Mouse (Mus musculus): ENCODE data around the gene Bphl. TPM values are rescaled to one million over a fixed set of nuclear protein-coding genes. Genes with fewer than 3 reads are reported as not detected.
"Not testable (repeated sequence)": the region's sequence is repeated elsewhere in the genome, so short reads cannot be mapped to it uniquely, and the experiment has no call there.

Gene Bphl
- polyA plus RNA-seq, 1 experiment from 2014 or later = 33.6 TPM

- WGBS = 100% methylated on average over 1 of the region's 1 CpGs
- DNase-seq (ENCODE audit: extremely low spot score, low spot score) = no peak
These were observed 19.9 kb downstream of the Bphl start for GRCm38 (mm10) chr13:34057252-34057651.

DNA sequence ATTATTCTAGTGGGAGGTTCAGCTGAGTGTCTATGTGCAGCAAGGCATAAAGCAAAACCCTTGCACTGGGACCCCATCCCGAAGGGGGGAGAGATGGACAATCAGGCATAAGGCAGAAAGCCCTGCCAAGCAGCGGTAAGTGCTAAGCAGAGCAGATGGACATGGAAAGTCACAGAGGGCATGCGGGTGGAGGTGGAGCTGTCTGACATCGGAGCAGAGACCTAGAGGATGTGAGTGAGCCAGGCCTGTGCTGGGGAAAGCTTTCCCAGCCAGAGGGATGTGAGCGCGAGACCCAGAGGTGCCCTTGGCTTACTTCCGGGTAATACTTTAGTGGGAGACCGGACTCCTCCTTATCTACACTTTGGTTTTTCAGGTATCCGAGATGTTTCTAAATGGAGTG, 22.7 kb downstream of the Bphl start:
- no peaks in the 10 kb centered on the region for H3K27me3 ChIP-seq (ENCODE audit: poor library complexity, severe bottlenecking)
- no peaks in the 10 kb centered on the region for H3K4me1 ChIP-seq
- DNase-seq (ENCODE audit: extremely low spot score, low spot score) = no peak
- WGBS = 90% methylated on average over 9 of the region's 9 CpGs
- no peak overlapping the region for H3K4me3 ChIP-seq
- H3K27ac ChIP-seq = no peak overlapping the region
- H3K36me3 ChIP-seq (replicated peaks) = peaks cover 42% of the 10 kb centered on the region
- peaks cover 7% of the 10 kb centered on the region; the same call in 1 of the 2 replicates for H3K9me3 ChIP-seq

More at GRCm38 (mm10) chr13:34057252-34057651, 19.9 kb downstream of the Bphl start:
- no peak overlapping the region for H3K4me3 ChIP-seq
- H3K27ac ChIP-seq = no peak overlapping the region
- peaks cover 6% of the 10 kb centered on the region for H3K4me1 ChIP-seq
- H3K27me3 ChIP-seq (ENCODE audit: poor library complexity, severe bottlenecking) = no peaks in the 10 kb centered on the region
- peaks cover 37% of the 10 kb centered on the region for H3K36me3 ChIP-seq (replicated peaks)
- H3K9me3 ChIP-seq = peaks cover 7% of the 10 kb centered on the region; the same call in 1 of the 2 replicates

DNA sequence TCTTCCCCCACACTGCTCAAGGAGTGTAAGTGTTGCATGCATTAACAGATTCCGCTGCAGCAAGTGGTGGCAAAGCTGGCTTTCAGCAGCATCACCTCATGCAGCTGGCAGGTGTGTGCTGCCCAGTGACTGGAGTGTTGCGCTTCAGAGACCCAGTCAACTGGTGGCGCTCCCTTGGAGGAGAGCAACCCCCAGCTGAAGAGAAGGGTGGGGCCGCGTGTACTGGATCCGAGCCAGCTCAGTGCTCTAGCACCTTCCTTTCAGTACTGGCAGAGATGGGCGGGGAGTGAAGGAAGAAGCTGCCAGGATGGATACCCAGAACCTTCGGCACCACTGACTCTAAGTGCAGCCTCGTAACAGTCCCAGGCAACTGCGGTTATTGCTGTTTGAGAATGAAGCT, 25.1 kb downstream of the Bphl start:
- no peak for DNase-seq (ENCODE audit: extremely low spot score, low spot score)
- H3K9me3 ChIP-seq = no peaks in the 10 kb centered on the region
- H3K36me3 ChIP-seq (replicated peaks) = peaks cover 26% of the 10 kb centered on the region
- H3K27me3 ChIP-seq (ENCODE audit: poor library complexity, severe bottlenecking) = no peaks in the 10 kb centered on the region
- H3K4me3 ChIP-seq = no peak overlapping the region
- peaks cover 6% of the 10 kb centered on the region; the same call in 1 of the 2 replicates for H3K4me1 ChIP-seq
- WGBS = 92% methylated on average over 10 of the region's 10 CpGs
- no peak overlapping the region for H3K27ac ChIP-seq

- no peak overlapping the region for H3K27ac ChIP-seq
- H3K9me3 ChIP-seq = no peaks in the 10 kb centered on the region
- H3K36me3 ChIP-seq (replicated peaks) = peaks cover 19% of the 10 kb centered on the region
- DNase-seq (ENCODE audit: extremely low spot score, low spot score) = no peak
- no peaks in the 10 kb centered on the region for H3K27me3 ChIP-seq (ENCODE audit: poor library complexity, severe bottlenecking)
- no peak overlapping the region for H3K4me3 ChIP-seq
- H3K4me1 ChIP-seq = peaks cover 27% of the 10 kb centered on the region
- WGBS = 56% methylated on average over 1 of the region's 1 CpGs
These were observed 29.0 kb downstream of the Bphl start for GRCm38 (mm10) chr13:34066351-34066750.

DNA sequence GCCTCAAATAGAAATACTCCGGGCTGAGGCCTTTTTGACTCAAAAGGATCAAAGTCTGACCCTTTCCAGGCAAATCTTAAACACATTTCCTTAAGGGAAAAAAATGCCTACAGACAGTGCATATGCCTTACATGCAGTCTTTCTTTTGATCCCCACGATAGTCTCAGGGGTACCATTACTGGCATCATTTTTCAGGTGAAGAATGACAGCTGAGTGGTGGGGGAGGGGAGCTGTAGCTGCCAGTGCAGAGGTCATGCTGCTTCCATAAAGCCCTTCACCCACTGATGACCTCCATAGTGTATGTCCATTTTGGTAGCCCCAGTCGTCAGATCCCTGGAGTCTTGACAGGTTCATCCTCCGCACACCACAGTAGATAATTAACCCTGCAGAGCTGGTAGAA, 32.9 kb downstream of the Bphl start:
- Histone ChIP-seq H3K9me3 (no peaks in the 10 kb centered on the region), H3K4me3 (no peak overlapping the region), H3K27me3 (ENCODE audit: poor library complexity, severe bottlenecking) (no peaks in the 10 kb centered on the region), H3K4me1 (peaks cover 41% of the 10 kb centered on the region), H3K36me3 (replicated peaks) (peaks cover 11% of the 10 kb centered on the region), H3K27ac (no peak overlapping the region)
- WGBS = 80% methylated on average over 4 of the region's 4 CpGs
- no peak for DNase-seq (ENCODE audit: extremely low spot score, low spot score)

- no peak overlapping the region for H3K27ac ChIP-seq
- WGBS = 91% methylated on average over 6 of the region's 6 CpGs
These were observed 34.4 kb downstream of the Bphl start for GRCm38 (mm10) chr13:34071836-34072235.

DNA sequence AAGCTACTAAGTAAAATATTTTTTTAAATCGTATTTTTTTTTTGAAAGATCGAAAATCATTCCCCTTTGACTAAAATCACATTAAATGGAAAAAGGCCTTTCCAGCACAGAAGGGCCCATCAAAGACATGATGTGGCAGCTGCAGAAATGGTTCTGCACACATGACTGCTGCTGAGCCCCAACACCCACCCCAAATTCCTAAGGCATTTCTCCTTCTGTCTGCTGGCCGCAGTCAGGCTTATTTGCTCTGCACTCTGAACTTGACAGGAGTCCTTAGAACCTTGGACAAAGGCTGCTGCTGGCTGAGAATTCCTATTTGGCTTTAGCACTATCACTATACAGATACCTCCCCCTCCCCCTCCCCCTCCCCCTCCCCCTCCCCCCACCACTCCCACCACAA, 35.5 kb downstream of the Bphl start:
- peaks cover 58% of the 10 kb centered on the region for H3K4me1 ChIP-seq
- H3K9me3 ChIP-seq = no peaks in the 10 kb centered on the region
- peaks cover 16% of the 10 kb centered on the region for H3K36me3 ChIP-seq (replicated peaks)
- DNase-seq (ENCODE audit: extremely low spot score, low spot score) = no peak
- 69% methylated on average over 3 of the region's 3 CpGs for WGBS
- peaks cover 5% of the 10 kb centered on the region; the same call in 1 of the 2 replicates for H3K27me3 ChIP-seq (ENCODE audit: poor library complexity, severe bottlenecking)
- H3K27ac ChIP-seq = no peak overlapping the region
- no peak overlapping the region for H3K4me3 ChIP-seq

More at GRCm38 (mm10) chr13:34071836-34072235, 34.4 kb downstream of the Bphl start:
- peaks cover 3% of the 10 kb centered on the region; the same call in 1 of the 2 replicates for H3K27me3 ChIP-seq (ENCODE audit: poor library complexity, severe bottlenecking)
- no peaks in the 10 kb centered on the region for H3K9me3 ChIP-seq
- no peak overlapping the region for H3K4me3 ChIP-seq
- peaks cover 48% of the 10 kb centered on the region for H3K4me1 ChIP-seq
- DNase-seq (ENCODE audit: extremely low spot score, low spot score) = no peak
- H3K36me3 ChIP-seq (replicated peaks) = peaks cover 16% of the 10 kb centered on the region

DNA sequence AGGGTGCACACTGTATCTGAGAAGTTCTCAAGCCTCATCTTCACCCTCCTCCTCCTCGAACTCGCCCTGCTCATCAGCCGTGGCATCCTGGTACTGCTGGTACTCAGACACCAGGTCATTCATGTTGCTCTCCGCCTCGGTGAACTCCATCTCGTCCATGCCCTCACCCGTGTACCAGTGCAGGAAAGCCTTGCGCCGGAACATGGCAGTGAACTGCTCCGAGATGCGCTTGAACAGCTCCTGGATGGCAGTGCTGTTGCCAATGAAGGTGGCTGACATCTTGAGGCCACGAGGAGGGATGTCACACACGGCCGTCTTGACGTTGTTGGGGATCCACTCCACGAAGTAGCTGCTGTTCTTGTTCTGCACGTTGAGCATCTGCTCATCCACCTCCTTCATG, 37.0 kb downstream of the Bphl start:
- H3K36me3 ChIP-seq (replicated peaks) = peaks cover 16% of the 10 kb centered on the region
- not testable (repeated sequence) for H3K27ac ChIP-seq; DNase-seq (ENCODE audit: extremely low spot score, low spot score); H3K4me3 ChIP-seq; H3K9me3 ChIP-seq
- H3K4me1 ChIP-seq = peaks cover 59% of the 10 kb centered on the region
- peaks cover 21% of the 10 kb centered on the region for H3K27me3 ChIP-seq (ENCODE audit: poor library complexity, severe bottlenecking)
- 94% methylated on average over 13 of the region's 17 CpGs for WGBS

- Histone ChIP-seq H3K27me3 (ENCODE audit: poor library complexity, severe bottlenecking) (peaks cover 34% of the 10 kb centered on the region), H3K4me1 (peaks cover 47% of the 10 kb centered on the region), H3K36me3 (replicated peaks) (peaks cover 16% of the 10 kb centered on the region)
- 89% methylated on average over 6 of the region's 6 CpGs for WGBS
- H3K27ac ChIP-seq; H3K9me3 ChIP-seq; DNase-seq (ENCODE audit: extremely low spot score, low spot score); H3K4me3 ChIP-seq: not testable (repeated sequence)
These were observed 38.5 kb downstream of the Bphl start for GRCm38 (mm10) chr13:34075893-34076292.

DNA sequence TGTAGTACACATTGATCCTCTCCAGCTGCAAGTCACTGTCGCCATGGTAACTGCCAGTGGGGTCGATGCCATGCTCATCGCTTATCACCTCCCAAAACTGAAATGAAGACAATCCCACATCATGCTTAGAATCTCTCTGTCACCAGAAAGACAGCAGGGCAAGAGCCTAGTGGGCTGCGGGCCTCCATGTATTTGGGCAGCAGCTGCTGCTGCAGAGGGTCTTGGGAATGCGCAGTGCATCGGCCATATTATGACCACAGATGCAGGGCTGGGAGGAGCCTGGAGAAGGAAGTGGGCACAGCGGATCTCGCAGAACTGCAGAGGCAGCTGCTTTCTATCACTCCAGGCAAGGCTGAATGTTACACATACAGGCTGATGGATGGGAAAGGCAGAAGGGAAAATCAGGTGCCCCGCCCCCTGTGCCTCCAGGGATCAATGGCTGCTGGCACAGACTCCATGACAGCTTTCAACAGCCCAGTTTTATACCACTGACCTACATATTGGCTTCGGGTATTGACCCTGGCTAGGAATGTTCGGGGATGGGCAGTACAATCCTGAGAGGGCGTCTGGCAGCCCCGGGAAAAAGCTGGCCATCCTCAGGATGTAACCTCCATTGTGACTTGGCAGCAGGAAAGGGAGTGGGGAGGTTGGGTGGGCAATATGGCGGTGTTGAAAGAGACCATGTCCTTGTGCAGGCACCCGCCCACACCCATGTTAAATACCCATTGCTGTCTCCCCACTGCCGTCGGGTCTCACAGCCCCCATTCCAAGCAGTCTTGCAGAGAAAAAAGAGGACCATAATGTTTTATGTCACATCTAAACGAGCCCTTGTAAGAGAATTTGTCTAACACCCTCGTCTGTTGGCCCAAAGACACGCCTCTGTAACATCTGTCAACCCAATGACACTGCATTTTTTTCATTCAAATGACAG, 39.4 kb downstream of the Bphl start:
- H3K4me3 ChIP-seq = peak overlapping the region; percentile 74
- peaks cover 16% of the 10 kb centered on the region for H3K36me3 ChIP-seq (replicated peaks)
- peaks cover 38% of the 10 kb centered on the region for H3K4me1 ChIP-seq
- no peaks in the 10 kb centered on the region for H3K9me3 ChIP-seq
- peaks cover 34% of the 10 kb centered on the region for H3K27me3 ChIP-seq (ENCODE audit: poor library complexity, severe bottlenecking)
- peak overlapping the region; percentile 8; the same call in 1 of the 2 replicates for H3K27ac ChIP-seq
- WGBS = 73% methylated on average over 20 of the region's 20 CpGs
- no peak for DNase-seq (ENCODE audit: extremely low spot score, low spot score)

- Histone ChIP-seq H3K9me3 (no peaks in the 10 kb centered on the region), H3K27me3 (ENCODE audit: poor library complexity, severe bottlenecking) (peaks cover 34% of the 10 kb centered on the region), H3K27ac (peak within 1 kb of the TSS; percentile 83), H3K36me3 (replicated peaks) (peaks cover 16% of the 10 kb centered on the region), H3K4me3 (peak within 1 kb of the TSS; percentile 74), H3K4me1 (peaks cover 34% of the 10 kb centered on the region)
- 2% methylated on average over 45 of the region's 45 CpGs for WGBS
- DNase-seq (ENCODE audit: extremely low spot score, low spot score) = peak; percentile 82
These were observed 40.3 kb downstream of the Bphl start, which contains the start of gene Tubb2a for GRCm38 (mm10) chr13:34077492-34078271. TSS of gene Tubb2a (minus strand) at chr13:34078007.

DNA sequence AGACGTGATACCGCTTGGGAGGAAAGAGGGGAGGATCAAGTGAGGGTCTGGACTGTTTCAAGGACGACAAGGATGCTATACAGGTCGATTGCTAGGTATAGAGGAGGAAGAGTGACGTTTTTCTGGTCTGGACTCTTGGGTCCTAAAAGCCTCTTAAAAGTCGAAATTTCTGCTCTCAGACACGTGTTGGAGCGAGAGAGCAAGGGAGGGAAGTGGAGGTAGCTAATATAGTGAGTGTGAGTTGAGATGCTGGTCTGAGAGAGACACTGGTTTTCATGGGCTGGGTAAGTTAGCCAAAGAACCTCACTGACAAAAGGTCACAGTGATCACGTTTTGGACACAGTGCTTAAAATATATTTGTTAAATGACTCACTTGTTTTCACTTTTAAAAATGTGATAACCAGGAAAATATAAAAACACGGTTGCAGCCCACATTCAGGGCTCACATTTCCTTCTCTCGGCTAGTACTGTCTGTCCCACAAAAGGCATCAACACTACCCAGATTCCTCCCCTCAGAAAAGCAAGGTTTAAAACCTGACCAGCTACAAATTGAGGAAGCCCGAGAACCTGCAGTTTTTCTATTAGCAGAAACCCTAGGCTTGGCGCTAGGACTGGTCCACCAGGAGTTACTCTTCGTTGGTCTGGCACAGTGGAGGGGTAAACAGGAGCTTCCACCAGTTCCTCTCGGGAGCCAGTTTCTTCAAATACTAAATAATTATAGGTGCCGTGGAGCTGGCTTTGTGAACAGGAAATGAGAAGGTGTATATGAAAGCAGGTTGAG, 41.3 kb downstream of the Bphl start:
- H3K9me3 ChIP-seq = no peaks in the 10 kb centered on the region

More for the DNA sequence above, 41.3 kb downstream of the Bphl start:
- WGBS = 43% methylated on average over 16 of the region's 16 CpGs
- H3K4me3 ChIP-seq = peak overlapping the region; percentile 74
- no peak for DNase-seq (ENCODE audit: extremely low spot score, low spot score)
- no peak overlapping the region for H3K27ac ChIP-seq
- peaks cover 28% of the 10 kb centered on the region for H3K4me1 ChIP-seq
- H3K27me3 ChIP-seq (ENCODE audit: poor library complexity, severe bottlenecking) = peaks cover 34% of the 10 kb centered on the region
- peaks cover 14% of the 10 kb centered on the region for H3K36me3 ChIP-seq (replicated peaks)

Data from forebrain, embryonic 10.5 days (tissue).